ENCODE assay signal across 22 mouse cellular contexts in genomic region chr15:14101757-14102156, GRCm38 (mm10).
DNase-seq lines count a peak whose midpoint lies in the region; ATAC-seq and TF ChIP-seq lines count a peak whose summit lies in the region.
"Had no signal": no experiment of that assay in that cellular context is flagged by ENCODE, and none has a peak within 500 bp of the region (broad histone marks: within the 10 kb centered on the region; RNA-seq: fewer than 3 reads in every experiment).

No protein-coding gene starts in this region.

- ATAC-seq in hindbrain, postnatal 0 days = no peak
- no peak for ATAC-seq in hindbrain, embryonic 14.5 days (ENCODE audit: low FRiP score)
- ATAC-seq in neural tube, embryonic 15.5 days (ENCODE audit: low FRiP score) = peak; percentile 69; the same call in 1 of the 2 replicates
- ATAC-seq in forebrain, embryonic 15.5 days (replicated peaks) = no peak
- ATAC-seq: activated CD4-positive, CD25-positive, alpha-beta regulatory T cell, adult 4 months; forebrain, embryonic 14.5 days; hindbrain, embryonic 16.5 days; intestine, embryonic 16.5 days; Patski had no signal

- no peak for TF ChIP-seq CTCF in hindbrain, postnatal 0 days (IDR thresholded peaks at IDR 0.05; ENCODE audit: low read depth)

- H3K27ac ChIP-seq in hindbrain, postnatal 0 days = no peak overlapping the region
- no peak overlapping the region for H3K27ac ChIP-seq in hindbrain, embryonic 14.5 days
- H3K27ac ChIP-seq in neural tube, embryonic 15.5 days (replicated peaks) = no peak overlapping the region
- no peak overlapping the region for H3K27ac ChIP-seq in forebrain, embryonic 15.5 days (replicated peaks)
- H3K27ac ChIP-seq: embryonic facial prominence, embryonic 15.5 days; forebrain, embryonic 10.5 days; heart, embryonic 13.5 days had no signal

- no peaks in the 10 kb centered on the region for H3K4me1 ChIP-seq in hindbrain, postnatal 0 days (ENCODE audit: insufficient read depth, low read length)
- no peaks in the 10 kb centered on the region for H3K4me1 ChIP-seq in hindbrain, embryonic 14.5 days (replicated peaks; ENCODE audit: control insufficient read depth, insufficient read depth, low read length)
- H3K4me1 ChIP-seq in neural tube, embryonic 15.5 days = no peaks in the 10 kb centered on the region
- no peaks in the 10 kb centered on the region for H3K4me1 ChIP-seq in forebrain, embryonic 15.5 days
- H3K4me1 ChIP-seq: embryonic facial prominence, embryonic 15.5 days; forebrain, embryonic 10.5 days; heart, embryonic 13.5 days had no signal

- DNase-seq in hindbrain, postnatal 0 days (ENCODE audit: low spot score) = peak; percentile 3
- DNase-seq in hindbrain, embryonic 14.5 days (ENCODE audit: low spot score) = no peak
- peak; percentile 7 for DNase-seq in embryo, embryonic 10.5 days (ENCODE audit: low spot score)
- DNase-seq in embryo, embryonic 11.5 days (ENCODE audit: low read depth, low spot score) = peak; percentile 4
- DNase-seq: adrenal gland, postnatal 14 days; cerebellum, adult 11-12 months; cerebellum, adult 9-10 months; cerebellum, postnatal 25 days; gastrocnemius, postnatal 25 days; heart, postnatal 36 days had no signal

- H3K4me2 ChIP-seq in hindbrain, postnatal 0 days (ENCODE audit: low read depth, low read length) = no peak overlapping the region
- no peak overlapping the region for H3K4me2 ChIP-seq in hindbrain, embryonic 14.5 days (replicated peaks)
- H3K4me2 ChIP-seq in neural tube, embryonic 15.5 days = no peak overlapping the region
- no peak overlapping the region for H3K4me2 ChIP-seq in forebrain, embryonic 15.5 days (replicated peaks)
- H3K4me2 ChIP-seq: embryonic facial prominence, embryonic 15.5 days; heart, embryonic 13.5 days had no signal

- H3K27me3 ChIP-seq in hindbrain, postnatal 0 days (ENCODE audit: insufficient read depth, low read length) = no peaks in the 10 kb centered on the region
- no peaks in the 10 kb centered on the region for H3K27me3 ChIP-seq in hindbrain, embryonic 14.5 days (ENCODE audit: control insufficient read depth, insufficient read depth, low read length)
- H3K27me3 ChIP-seq in neural tube, embryonic 15.5 days (replicated peaks) = no peaks in the 10 kb centered on the region
- no peaks in the 10 kb centered on the region for H3K27me3 ChIP-seq in forebrain, embryonic 15.5 days
- H3K27me3 ChIP-seq: CH12.LX; embryonic facial prominence, embryonic 15.5 days; heart, embryonic 13.5 days; Patski had no signal

- H3K9me3 ChIP-seq in hindbrain, postnatal 0 days (ENCODE audit: low read length) = no peaks in the 10 kb centered on the region
- H3K9me3 ChIP-seq in hindbrain, embryonic 14.5 days (ENCODE audit: control insufficient read depth, low read length) = no peaks in the 10 kb centered on the region
- H3K9me3 ChIP-seq in neural tube, embryonic 15.5 days (replicated peaks) = no peaks in the 10 kb centered on the region
- H3K9me3 ChIP-seq in forebrain, embryonic 15.5 days = no peaks in the 10 kb centered on the region
- H3K9me3 ChIP-seq: embryonic facial prominence, embryonic 15.5 days; forebrain, embryonic 10.5 days; heart, embryonic 13.5 days had no signal

- no peak overlapping the region for H3K4me3 ChIP-seq in hindbrain, postnatal 0 days (ENCODE audit: low read length)
- no peak overlapping the region for H3K4me3 ChIP-seq in hindbrain, embryonic 14.5 days (replicated peaks; ENCODE audit: low read length)
- H3K4me3 ChIP-seq in neural tube, embryonic 15.5 days (replicated peaks) = no peak overlapping the region
- H3K4me3 ChIP-seq in forebrain, embryonic 15.5 days = no peak overlapping the region
- H3K4me3 ChIP-seq: embryonic facial prominence, embryonic 15.5 days; erythroblast, embryonic 14.5 days; forebrain, embryonic 10.5 days; heart, embryonic 13.5 days had no signal

- 27% methylated on average over 1 of the region's 1 CpGs for WGBS in hindbrain, postnatal 0 days
- WGBS in hindbrain, embryonic 14.5 days = 34% methylated on average over 1 of the region's 1 CpGs
- WGBS in neural tube, embryonic 15.5 days = 12% methylated on average over 1 of the region's 1 CpGs
- 43% methylated on average over 1 of the region's 1 CpGs for WGBS in forebrain, embryonic 15.5 days

- no peak overlapping the region for H3K9ac ChIP-seq in hindbrain, postnatal 0 days (replicated peaks; ENCODE audit: low read length)
- H3K9ac ChIP-seq in hindbrain, embryonic 14.5 days = no peak overlapping the region
- H3K9ac ChIP-seq in neural tube, embryonic 15.5 days (replicated peaks) = no peak overlapping the region
- no peak overlapping the region for H3K9ac ChIP-seq in forebrain, embryonic 15.5 days (replicated peaks)
- H3K9ac ChIP-seq: embryonic facial prominence, embryonic 15.5 days; heart, embryonic 13.5 days had no signal

- no peaks in the 10 kb centered on the region for H3K36me3 ChIP-seq in hindbrain, postnatal 0 days (ENCODE audit: insufficient read depth, low read length)
- no peaks in the 10 kb centered on the region for H3K36me3 ChIP-seq in hindbrain, embryonic 14.5 days (replicated peaks; ENCODE audit: control insufficient read depth, insufficient read depth)
- H3K36me3 ChIP-seq in neural tube, embryonic 15.5 days = no peaks in the 10 kb centered on the region
- no peaks in the 10 kb centered on the region for H3K36me3 ChIP-seq in forebrain, embryonic 15.5 days
- H3K36me3 ChIP-seq: embryonic facial prominence, embryonic 15.5 days; forebrain, embryonic 10.5 days; heart, embryonic 13.5 days had no signal
